Mouse (Mus musculus): ENCODE measurements around the gene Dntt. TPM values are rescaled to one million over a fixed set of nuclear protein-coding genes. Genes with fewer than 3 reads are reported as not detected.

The Dntt gene
- polyA plus RNA-seq, 1 experiment from 2014 or later, result not detected

- 76% methylated on average over 8 of the region's 8 CpGs for WGBS
- Histone ChIP-seq H3K4me2 (ENCODE audit: low read length) (no peak overlapping the region), H3K27ac (replicated peaks in 1 of 2; ENCODE audit: control insufficient read depth in 1 of 2, insufficient read depth in 1 of 2, low read depth in 2 of 2, low read length in 2 of 2) (no peak overlapping the region)
Observed at GRCm38 (mm10) chr19:40992517-40993044, 36.5 kb upstream of the Dntt start.

GRCm38 (mm10) chr19:40993356-40993755 lies 35.7 kb upstream of the Dntt start:
- WGBS, result 91% methylated on average over 5 of the region's 5 CpGs
- Histone ChIP-seq H3K27me3 (ENCODE audit: control insufficient read depth, insufficient read depth, low read length) (no peaks in the 10 kb centered on the region), H3K4me2 (ENCODE audit: low read length) (no peak overlapping the region), H3K4me3 (ENCODE audit: control insufficient read depth in 1 of 2, insufficient read depth in 1 of 2, low read depth in 1 of 2, low read length in 2 of 2) (no peak overlapping the region), H3K36me3 (ENCODE audit: control insufficient read depth, insufficient read depth, low read length) (no peaks in the 10 kb centered on the region), H3K9ac (ENCODE audit: low read length) (no peak overlapping the region), H3K4me1 (ENCODE audit: control insufficient read depth in 2 of 2, insufficient read depth in 2 of 2, low read length in 2 of 2) (no peaks in the 10 kb centered on the region), H3K27ac (replicated peaks in 1 of 2; ENCODE audit: control insufficient read depth in 1 of 2, insufficient read depth in 1 of 2, low read depth in 2 of 2, low read length in 2 of 2) (no peak overlapping the region), H3K9me3 (ENCODE audit: control insufficient read depth, low read length) (no peaks in the 10 kb centered on the region)
- ATAC-seq (ENCODE audit: insufficient number of reproducible peaks, insufficient read depth, low FRiP score, low read depth), result no peak

More at GRCm38 (mm10) chr19:40992517-40993044, 36.5 kb upstream of the Dntt start:
- Histone ChIP-seq H3K4me1 (ENCODE audit: control insufficient read depth in 2 of 2, insufficient read depth in 2 of 2, low read length in 2 of 2) (no peaks in the 10 kb centered on the region), H3K4me3 (ENCODE audit: control insufficient read depth in 1 of 2, insufficient read depth in 1 of 2, low read depth in 1 of 2, low read length in 2 of 2) (no peak overlapping the region), H3K27me3 (ENCODE audit: control insufficient read depth, insufficient read depth, low read length) (no peaks in the 10 kb centered on the region), H3K9ac (ENCODE audit: low read length) (no peak overlapping the region), H3K36me3 (ENCODE audit: control insufficient read depth, insufficient read depth, low read length) (no peaks in the 10 kb centered on the region), H3K9me3 (ENCODE audit: control insufficient read depth, low read length) (no peaks in the 10 kb centered on the region)
- no peak for ATAC-seq (ENCODE audit: insufficient number of reproducible peaks, insufficient read depth, low FRiP score, low read depth)

- no peak within 1 kb of the TSS for H3K4me2 ChIP-seq (ENCODE audit: low read length)
- WGBS, result 57% methylated on average over 8 of the region's 8 CpGs
- no peak for ATAC-seq (ENCODE audit: insufficient number of reproducible peaks, insufficient read depth, low FRiP score, low read depth)
Observed at GRCm38 (mm10) chr19:40994057-40994585, 35.0 kb upstream of the Dntt start, which contains the start of gene Blnk. TSS of gene Blnk (minus strand) at chr19:40994535.

DNA sequence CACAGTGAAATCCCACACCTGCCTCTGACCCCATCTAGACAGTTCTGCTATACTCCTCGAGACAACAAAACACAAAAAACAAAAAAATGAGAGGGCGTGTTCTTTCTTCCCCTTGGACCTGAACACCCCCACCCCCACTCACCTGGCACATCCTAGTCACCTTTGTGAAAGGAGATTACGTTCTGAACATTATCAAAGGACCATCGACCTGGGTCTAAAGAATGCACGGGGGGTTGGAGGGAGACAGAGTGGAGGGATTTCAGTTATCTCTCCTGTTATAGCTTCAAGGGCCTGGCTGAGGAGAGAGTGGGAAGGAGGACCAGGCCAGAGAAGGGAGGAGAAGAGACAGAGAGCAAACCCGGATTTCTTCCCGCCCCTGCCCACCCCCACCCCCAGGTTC lies 34.2 kb upstream of the Dntt start:
- Histone ChIP-seq H3K9me3 (ENCODE audit: control insufficient read depth, low read length) (no peaks in the 10 kb centered on the region), H3K27me3 (ENCODE audit: control insufficient read depth, insufficient read depth, low read length) (no peaks in the 10 kb centered on the region), H3K4me3 (ENCODE audit: control insufficient read depth in 1 of 2, insufficient read depth in 1 of 2, low read depth in 1 of 2, low read length in 2 of 2) (no peak overlapping the region), H3K4me1 (ENCODE audit: control insufficient read depth in 2 of 2, insufficient read depth in 2 of 2, low read length in 2 of 2) (no peaks in the 10 kb centered on the region), H3K9ac (ENCODE audit: low read length) (no peak overlapping the region), H3K4me2 (ENCODE audit: low read length) (no peak overlapping the region), H3K36me3 (ENCODE audit: control insufficient read depth, insufficient read depth, low read length) (no peaks in the 10 kb centered on the region), H3K27ac (replicated peaks in 1 of 2; ENCODE audit: control insufficient read depth in 1 of 2, insufficient read depth in 1 of 2, low read depth in 2 of 2, low read length in 2 of 2) (no peak overlapping the region)
- 42% methylated on average over 7 of the region's 7 CpGs for WGBS
- ATAC-seq (ENCODE audit: insufficient number of reproducible peaks, insufficient read depth, low FRiP score, low read depth), result no peak

More at GRCm38 (mm10) chr19:40994057-40994585, 35.0 kb upstream of the Dntt start, which contains the start of gene Blnk:
- Histone ChIP-seq H3K9me3 (ENCODE audit: control insufficient read depth, low read length) (no peaks in the 10 kb centered on the region), H3K27ac (replicated peaks in 1 of 2; ENCODE audit: control insufficient read depth in 1 of 2, insufficient read depth in 1 of 2, low read depth in 2 of 2, low read length in 2 of 2) (no peak within 1 kb of the TSS), H3K4me3 (ENCODE audit: control insufficient read depth in 1 of 2, insufficient read depth in 1 of 2, low read depth in 1 of 2, low read length in 2 of 2) (no peak within 1 kb of the TSS), H3K4me1 (ENCODE audit: control insufficient read depth in 2 of 2, insufficient read depth in 2 of 2, low read length in 2 of 2) (no peaks in the 10 kb centered on the region), H3K36me3 (ENCODE audit: control insufficient read depth, insufficient read depth, low read length) (no peaks in the 10 kb centered on the region), H3K9ac (ENCODE audit: low read length) (no peak within 1 kb of the TSS), H3K27me3 (ENCODE audit: control insufficient read depth, insufficient read depth, low read length) (no peaks in the 10 kb centered on the region)

- H3K9ac ChIP-seq (ENCODE audit: low read length), result no peak overlapping the region
- no peaks in the 10 kb centered on the region for H3K27me3 ChIP-seq (ENCODE audit: control insufficient read depth, insufficient read depth, low read length)
- WGBS, result 50% methylated on average over 21 of the region's 21 CpGs
- H3K4me3 ChIP-seq (ENCODE audit: control insufficient read depth in 1 of 2, insufficient read depth in 1 of 2, low read depth in 1 of 2, low read length in 2 of 2), result no peak overlapping the region
- no peaks in the 10 kb centered on the region for H3K4me1 ChIP-seq (ENCODE audit: control insufficient read depth in 2 of 2, insufficient read depth in 2 of 2, low read length in 2 of 2)
- no peaks in the 10 kb centered on the region for H3K36me3 ChIP-seq (ENCODE audit: control insufficient read depth, insufficient read depth, low read length)
- H3K9me3 ChIP-seq (ENCODE audit: control insufficient read depth, low read length), result no peaks in the 10 kb centered on the region
- no peak for ATAC-seq (ENCODE audit: insufficient number of reproducible peaks, insufficient read depth, low FRiP score, low read depth)
- no peak overlapping the region for H3K27ac ChIP-seq (replicated peaks in 1 of 2; ENCODE audit: control insufficient read depth in 1 of 2, insufficient read depth in 1 of 2, low read depth in 2 of 2, low read length in 2 of 2)
- H3K4me2 ChIP-seq (ENCODE audit: low read length), result no peak overlapping the region
Observed at GRCm38 (mm10) chr19:40995449-40996401, 33.4 kb upstream of the Dntt start.

- Histone ChIP-seq H3K4me3 (ENCODE audit: control insufficient read depth in 1 of 2, insufficient read depth in 1 of 2, low read depth in 1 of 2, low read length in 2 of 2) (no peak overlapping the region), H3K4me2 (ENCODE audit: low read length) (no peak overlapping the region), H3K9ac (ENCODE audit: low read length) (no peak overlapping the region), H3K27ac (replicated peaks in 1 of 2; ENCODE audit: control insufficient read depth in 1 of 2, insufficient read depth in 1 of 2, low read depth in 2 of 2, low read length in 2 of 2) (no peak overlapping the region), H3K9me3 (ENCODE audit: control insufficient read depth, low read length) (no peaks in the 10 kb centered on the region), H3K4me1 (ENCODE audit: control insufficient read depth in 2 of 2, insufficient read depth in 2 of 2, low read length in 2 of 2) (no peaks in the 10 kb centered on the region), H3K27me3 (ENCODE audit: control insufficient read depth, insufficient read depth, low read length) (no peaks in the 10 kb centered on the region), H3K36me3 (ENCODE audit: control insufficient read depth, insufficient read depth, low read length) (no peaks in the 10 kb centered on the region)
- 84% methylated on average over 6 of the region's 6 CpGs for WGBS
- no peak for ATAC-seq (ENCODE audit: insufficient number of reproducible peaks, insufficient read depth, low FRiP score, low read depth)
Observed at GRCm38 (mm10) chr19:40996722-40997121, 32.4 kb upstream of the Dntt start.

GRCm38 (mm10) chr19:40998469-40999170 lies 30.5 kb upstream of the Dntt start:
- no peak for ATAC-seq (ENCODE audit: insufficient number of reproducible peaks, insufficient read depth, low FRiP score, low read depth)
- H3K36me3 ChIP-seq (ENCODE audit: control insufficient read depth, insufficient read depth, low read length), result no peaks in the 10 kb centered on the region
- no peak overlapping the region for H3K4me2 ChIP-seq (ENCODE audit: low read length)
- WGBS, result 52% methylated on average over 5 of the region's 5 CpGs
- no peak overlapping the region for H3K27ac ChIP-seq (replicated peaks in 1 of 2; ENCODE audit: control insufficient read depth in 1 of 2, insufficient read depth in 1 of 2, low read depth in 2 of 2, low read length in 2 of 2)
- no peaks in the 10 kb centered on the region; the same call in 1 of the 2 replicates for H3K9me3 ChIP-seq (ENCODE audit: control insufficient read depth, low read length)
- H3K9ac ChIP-seq (ENCODE audit: low read length), result no peak overlapping the region
- no peaks in the 10 kb centered on the region for H3K27me3 ChIP-seq (ENCODE audit: control insufficient read depth, insufficient read depth, low read length)
- H3K4me1 ChIP-seq (ENCODE audit: control insufficient read depth in 2 of 2, insufficient read depth in 2 of 2, low read length in 2 of 2), result no peaks in the 10 kb centered on the region
- H3K4me3 ChIP-seq (ENCODE audit: control insufficient read depth in 1 of 2, insufficient read depth in 1 of 2, low read depth in 1 of 2, low read length in 2 of 2), result no peak overlapping the region

Measured in heart, embryonic 14.5 days (tissue).